Mouse (Mus musculus): ENCODE results near the gene Nln. TPM values are rescaled to one million over a fixed set of nuclear protein-coding genes. Genes with fewer than 3 reads are reported as not detected.

The Nln gene
- total RNA-seq, 2 experiments from 2014 or later, result 5.6 to 6.7 TPM

- no peak for DNase-seq
Observed at GRCm38 (mm10) chr13:104097190-104097589, 12.2 kb downstream of the Nln start.

GRCm38 (mm10) chr13:104095955-104096354 lies 13.5 kb downstream of the Nln start:
- no peak for DNase-seq

GRCm38 (mm10) chr13:104094531-104095385 lies 14.7 kb downstream of the Nln start:
- DNase-seq, result no peak

- DNase-seq, result no peak
Observed at GRCm38 (mm10) chr13:104091734-104092133, 17.7 kb downstream of the Nln start.

- no peak for DNase-seq
Observed at GRCm38 (mm10) chr13:104089387-104089786, 20.0 kb downstream of the Nln start.

GRCm38 (mm10) chr13:104084600-104084999 lies 24.8 kb downstream of the Nln start:
- DNase-seq, result no peak

GRCm38 (mm10) chr13:104082504-104082903 lies 26.9 kb downstream of the Nln start:
- no peak for DNase-seq

GRCm38 (mm10) chr13:104076993-104077392 lies 32.4 kb downstream of the Nln start:
- no peak for DNase-seq

- peak; percentile 31 for DNase-seq
Observed at GRCm38 (mm10) chr13:104074731-104075130, 34.7 kb downstream of the Nln start.

GRCm38 (mm10) chr13:104074230-104074629 lies 35.2 kb downstream of the Nln start:
- DNase-seq, result no peak

GRCm38 (mm10) chr13:104072351-104072750 lies 37.1 kb downstream of the Nln start:
- DNase-seq, result no peak

- DNase-seq, result no peak
Observed at GRCm38 (mm10) chr13:104070703-104071102, 38.7 kb downstream of the Nln start.

GRCm38 (mm10) chr13:104069216-104069615 lies 40.2 kb downstream of the Nln start:
- no peak for DNase-seq

- no peak for DNase-seq
Observed at GRCm38 (mm10) chr13:104065649-104066347, 43.6 kb downstream of the Nln start.

- DNase-seq, result no peak
Observed at GRCm38 (mm10) chr13:104063061-104063460, 46.4 kb downstream of the Nln start.

- DNase-seq, result no peak
Observed at GRCm38 (mm10) chr13:104061975-104062750, 47.3 kb downstream of the Nln start.

- no peak for DNase-seq
Observed at GRCm38 (mm10) chr13:104060231-104060630, 49.2 kb downstream of the Nln start.

- no peak for DNase-seq
Observed at GRCm38 (mm10) chr13:104059536-104059935, 49.9 kb downstream of the Nln start.

GRCm38 (mm10) chr13:104058761-104059160 lies 50.7 kb downstream of the Nln start:
- DNase-seq, result no peak

GRCm38 (mm10) chr13:104052271-104052753 lies 57.1 kb downstream of the Nln start:
- DNase-seq, result no peak

GRCm38 (mm10) chr13:104048835-104049234 lies 60.6 kb downstream of the Nln start:
- no peak for DNase-seq

- DNase-seq, result no peak
Observed at GRCm38 (mm10) chr13:104045108-104045507, 64.3 kb downstream of the Nln start.
